8 mouse cellular contexts compared by ENCODE assay signal in the genomic region with DNA sequence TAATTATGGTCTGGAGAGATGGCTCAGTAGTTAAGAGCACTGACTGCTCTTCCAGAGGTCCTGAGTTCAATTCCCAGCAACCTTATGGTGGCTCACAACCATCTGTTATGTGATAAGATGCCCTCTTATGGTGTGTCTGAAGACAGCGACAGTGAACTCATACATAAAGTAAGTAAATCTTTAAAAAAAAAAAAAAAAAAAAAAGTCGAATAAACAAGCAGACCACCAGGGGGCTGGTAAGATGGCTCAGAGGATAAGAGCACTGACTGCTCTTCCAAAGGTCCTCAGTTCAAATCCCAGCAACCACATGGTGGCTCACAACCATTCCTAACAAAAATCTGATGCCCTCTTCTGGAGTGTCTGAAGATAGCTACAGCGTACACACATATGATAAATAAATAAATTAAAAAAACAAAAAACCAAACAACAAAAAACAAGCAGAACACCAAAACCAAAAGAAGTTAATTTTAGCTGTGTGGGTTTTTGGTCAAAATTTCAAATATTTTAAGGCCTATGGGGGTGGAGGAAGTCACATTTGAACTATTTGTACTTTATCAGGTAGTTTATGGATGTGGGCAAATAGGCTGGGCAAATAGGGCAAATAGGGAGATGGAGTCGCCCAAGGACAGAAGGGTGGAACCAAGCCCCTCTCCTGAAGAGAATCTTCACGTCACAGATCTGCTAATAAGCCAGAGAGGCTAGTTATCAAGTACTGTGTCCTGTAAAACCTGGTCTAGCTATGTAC. TPM values are rescaled to one million over a fixed set of nuclear protein-coding genes. Genes with fewer than 3 reads are reported as not detected.
DNase-seq lines count a peak whose midpoint lies in the region; ATAC-seq and TF ChIP-seq lines count a peak whose summit lies in the region.
"Not testable (repeated sequence)": the region's sequence is repeated elsewhere in the genome, so short reads cannot be mapped to it uniquely, and the experiment has no call there.

No protein-coding gene starts in this region.

- peaks cover 45% of the 10 kb centered on the region for H3K36me3 ChIP-seq in forebrain, embryonic 13.5 days (ENCODE audit: poor library complexity, severe bottlenecking)
- H3K36me3 ChIP-seq in hindbrain, embryonic 10.5 days = peaks cover 52% of the 10 kb centered on the region
- peaks cover 52% of the 10 kb centered on the region for H3K36me3 ChIP-seq in kidney, embryonic 15.5 days
- H3K36me3 ChIP-seq in liver, embryonic 14.5 days (replicated peaks; ENCODE audit: control insufficient read depth, insufficient read depth, low read depth) = peaks cover 30% of the 10 kb centered on the region
- peaks cover 27% of the 10 kb centered on the region for H3K36me3 ChIP-seq in midbrain, embryonic 15.5 days (replicated peaks)
- H3K36me3 ChIP-seq in stomach, embryonic 15.5 days = peaks cover 21% of the 10 kb centered on the region

- WGBS in forebrain, embryonic 13.5 days = 32% methylated on average over 5 of the region's 5 CpGs
- WGBS in hindbrain, embryonic 10.5 days = 43% methylated on average over 5 of the region's 5 CpGs
- WGBS in kidney, embryonic 15.5 days = 31% methylated on average over 5 of the region's 5 CpGs
- 26% methylated on average over 5 of the region's 5 CpGs for WGBS in liver, embryonic 14.5 days (ENCODE audit: insufficient replicate concordance)
- 38% methylated on average over 5 of the region's 5 CpGs for WGBS in midbrain, embryonic 15.5 days
- 34% methylated on average over 5 of the region's 5 CpGs for WGBS in stomach, embryonic 15.5 days

- H3K9me3 ChIP-seq in forebrain, embryonic 13.5 days (replicated peaks); hindbrain, embryonic 10.5 days; kidney, embryonic 15.5 days (replicated peaks); liver, embryonic 14.5 days (ENCODE audit: control insufficient read depth, low read length); midbrain, embryonic 15.5 days; stomach, embryonic 15.5 days: not testable (repeated sequence)

- peak overlapping the region; percentile 76 for H3K4me2 ChIP-seq in forebrain, embryonic 13.5 days
- peak overlapping the region; percentile 77 for H3K4me2 ChIP-seq in kidney, embryonic 15.5 days
- H3K4me2 ChIP-seq in liver, embryonic 14.5 days (ENCODE audit: low read depth) = peak overlapping the region; percentile 75
- H3K4me2 ChIP-seq in midbrain, embryonic 15.5 days = peak overlapping the region; percentile 79
- H3K4me2 ChIP-seq in stomach, embryonic 15.5 days = peak overlapping the region; percentile 79

- not testable (repeated sequence) for TF ChIP-seq EP300 in liver, embryonic 14.5 days (IDR thresholded peaks at IDR 0.05; ENCODE audit: low read depth)

- H3K9ac ChIP-seq in forebrain, embryonic 13.5 days = 0 out of 2 replicates have a peak overlapping the region, but pooled peaks have one; percentile 78
- peak overlapping the region; percentile 61 for H3K9ac ChIP-seq in kidney, embryonic 15.5 days
- peak overlapping the region; percentile 69 for H3K9ac ChIP-seq in liver, embryonic 14.5 days (replicated peaks)
- not testable (repeated sequence) for H3K9ac ChIP-seq in midbrain, embryonic 15.5 days; stomach, embryonic 15.5 days

- H3K4me1 ChIP-seq in brown adipose tissue, adult 24 weeks (ENCODE audit: control insufficient read depth, insufficient read depth, insufficient read length, low read length) = not testable (repeated sequence)
- peaks cover 16% of the 10 kb centered on the region for H3K4me1 ChIP-seq in forebrain, embryonic 13.5 days
- peaks cover 17% of the 10 kb centered on the region for H3K4me1 ChIP-seq in hindbrain, embryonic 10.5 days (replicated peaks)
- peaks cover 14% of the 10 kb centered on the region for H3K4me1 ChIP-seq in kidney, embryonic 15.5 days
- peaks cover 7 to 10% of the 10 kb centered on the region in 2 experiments; a peak in 3 of 4 replicates for H3K4me1 ChIP-seq in liver, embryonic 14.5 days (replicated peaks; ENCODE audit: control insufficient read depth in 2 of 2, insufficient read depth in 2 of 2, low read length in 1 of 2)
- H3K4me1 ChIP-seq in midbrain, embryonic 15.5 days = peaks cover 15% of the 10 kb centered on the region
- peaks cover 12% of the 10 kb centered on the region for H3K4me1 ChIP-seq in stomach, embryonic 15.5 days

- not testable (repeated sequence) for ATAC-seq in forebrain, embryonic 13.5 days; kidney, embryonic 15.5 days (replicated peaks; ENCODE audit: low FRiP score); liver, embryonic 14.5 days (ENCODE audit: insufficient read depth); midbrain, embryonic 15.5 days (replicated peaks); stomach, embryonic 15.5 days (ENCODE audit: insufficient read depth, low FRiP score, low read depth)

- H3K27me3 ChIP-seq in forebrain, embryonic 13.5 days; hindbrain, embryonic 10.5 days (ENCODE audit: insufficient read depth, poor library complexity, severe bottlenecking); kidney, embryonic 15.5 days; liver, embryonic 14.5 days (ENCODE audit: control insufficient read depth, insufficient read depth, low read length); midbrain, embryonic 15.5 days (replicated peaks); stomach, embryonic 15.5 days (replicated peaks): not testable (repeated sequence)

- peak overlapping the region; percentile 61 for H3K27ac ChIP-seq in brown adipose tissue, adult 24 weeks (replicated peaks; ENCODE audit: low read depth, low read length)
- H3K27ac ChIP-seq in forebrain, embryonic 13.5 days; liver, embryonic 14.5 days: not testable (repeated sequence)
- peak overlapping the region; percentile 89 for H3K27ac ChIP-seq in hindbrain, embryonic 10.5 days
- peak overlapping the region; percentile 90 for H3K27ac ChIP-seq in kidney, embryonic 15.5 days
- H3K27ac ChIP-seq in midbrain, embryonic 15.5 days = 0 out of 2 replicates have a peak overlapping the region, but pooled peaks have one; percentile 84
- peak overlapping the region; percentile 86 for H3K27ac ChIP-seq in stomach, embryonic 15.5 days

- TF ChIP-seq CTCF in liver, embryonic 14.5 days (IDR thresholded peaks at IDR 0.05; ENCODE audit: low read depth) = not testable (repeated sequence)

- DNase-seq in CD4-positive helper T cell, adult 2 months (ENCODE audit: low read depth, low spot score) = peak; percentile 40
- not testable (repeated sequence) for DNase-seq in hindbrain, embryonic 10.5 days (ENCODE audit: low spot score); liver, embryonic 14.5 days (ENCODE audit: low read depth in 3 of 3, low spot score in 3 of 3)

- H3K4me3 ChIP-seq in brown adipose tissue, adult 24 weeks (ENCODE audit: insufficient read depth, low read depth, low read length) = peak overlapping the region; percentile 98
- peak overlapping the region; percentile 90 for H3K4me3 ChIP-seq in forebrain, embryonic 13.5 days
- peak overlapping the region; percentile 98 for H3K4me3 ChIP-seq in hindbrain, embryonic 10.5 days
- H3K4me3 ChIP-seq in kidney, embryonic 15.5 days (replicated peaks) = peak overlapping the region; percentile 77
- H3K4me3 ChIP-seq in liver, embryonic 14.5 days (ENCODE audit: insufficient read depth in 1 of 2, low read depth in 2 of 2, low read length in 2 of 2) = peak overlapping the region in 1 of 2 experiments; percentile 91; a peak in 2 of 4 replicates
- peak overlapping the region; percentile 93 for H3K4me3 ChIP-seq in midbrain, embryonic 15.5 days
- H3K4me3 ChIP-seq in stomach, embryonic 15.5 days (replicated peaks) = peak overlapping the region; percentile 93

RNA-seq across cellular contexts. Expression of gene Ddx55, which starts 1.1 kb away (rescaled TPM):
- 2.1 and 3.7 TPM in 2 replicates for polyA plus RNA-seq in brown adipose tissue, adult 24 weeks (2012; ENCODE audit: insufficient read depth, insufficient read length, missing spikeins)
- 23.3 and 25.5 TPM in 2 replicates for polyA plus RNA-seq in forebrain, embryonic 13.5 days (2015; fragmentation: Nextera tagmentation; extraction: Ambion mirVana)
- polyA plus RNA-seq in hindbrain, embryonic 10.5 days (2016; fragmentation: Nextera tagmentation; extraction: Ambion mirVana) = 19.2 and 19.6 TPM in 2 replicates
- polyA plus RNA-seq in kidney, embryonic 15.5 days (2015; fragmentation: Nextera tagmentation; extraction: Ambion mirVana) = 13.6 and 15.8 TPM in 2 replicates
- 5.2 and 7.1 TPM in 2 replicates for polyA plus RNA-seq in liver, embryonic 14.5 days (2012; rRNA removed)
- 4.7 and 5.4 TPM in 2 replicates for polyA plus RNA-seq in liver, embryonic 14.5 days (2014; fragmentation: Nextera tagmentation; extraction: Ambion mirVana)
- polyA plus RNA-seq in midbrain, embryonic 15.5 days (2015; fragmentation: Nextera tagmentation; extraction: Ambion mirVana) = 26.7 and 30.5 TPM in 2 replicates
- 14.1 and 17.1 TPM in 2 replicates for polyA plus RNA-seq in stomach, embryonic 15.5 days (2015; fragmentation: Nextera tagmentation; extraction: Ambion mirVana)

RNA-seq across cellular contexts. Expression of gene Tmed2, which starts 11.0 kb away (rescaled TPM):
- 330 and 403 TPM in 2 replicates for polyA plus RNA-seq in brown adipose tissue, adult 24 weeks (2012; ENCODE audit: insufficient read depth, insufficient read length, missing spikeins)
- 378 and 389 TPM in 2 replicates for polyA plus RNA-seq in forebrain, embryonic 13.5 days (2015; fragmentation: Nextera tagmentation; extraction: Ambion mirVana)
- 396 and 457 TPM in 2 replicates for polyA plus RNA-seq in hindbrain, embryonic 10.5 days (2016; fragmentation: Nextera tagmentation; extraction: Ambion mirVana)
- 519 and 585 TPM in 2 replicates for polyA plus RNA-seq in kidney, embryonic 15.5 days (2015; fragmentation: Nextera tagmentation; extraction: Ambion mirVana)
- 76.9 and 99.9 TPM in 2 replicates for polyA plus RNA-seq in liver, embryonic 14.5 days (2012; rRNA removed)
- 321 and 328 TPM in 2 replicates for polyA plus RNA-seq in liver, embryonic 14.5 days (2014; fragmentation: Nextera tagmentation; extraction: Ambion mirVana)
- 321 and 332 TPM in 2 replicates for polyA plus RNA-seq in midbrain, embryonic 15.5 days (2015; fragmentation: Nextera tagmentation; extraction: Ambion mirVana)
- 589 and 688 TPM in 2 replicates for polyA plus RNA-seq in stomach, embryonic 15.5 days (2015; fragmentation: Nextera tagmentation; extraction: Ambion mirVana)

RNA-seq across cellular contexts. Expression of gene Rilpl1, which starts 20.3 kb away (rescaled TPM):
- polyA plus RNA-seq in brown adipose tissue, adult 24 weeks (2012; ENCODE audit: insufficient read depth, insufficient read length, missing spikeins) = 4.9 and 8.7 TPM in 2 replicates
- 10.4 and 10.6 TPM in 2 replicates for polyA plus RNA-seq in forebrain, embryonic 13.5 days (2015; fragmentation: Nextera tagmentation; extraction: Ambion mirVana)
- polyA plus RNA-seq in hindbrain, embryonic 10.5 days (2016; fragmentation: Nextera tagmentation; extraction: Ambion mirVana) = 19.6 and 22.8 TPM in 2 replicates
- polyA plus RNA-seq in kidney, embryonic 15.5 days (2015; fragmentation: Nextera tagmentation; extraction: Ambion mirVana) = 21.8 and 22.8 TPM in 2 replicates
- polyA plus RNA-seq in liver, embryonic 14.5 days (2012; rRNA removed) = 0.71 and 0.98 TPM in 2 replicates
- 1.4 and 2.1 TPM in 2 replicates for polyA plus RNA-seq in liver, embryonic 14.5 days (2014; fragmentation: Nextera tagmentation; extraction: Ambion mirVana)
- polyA plus RNA-seq in midbrain, embryonic 15.5 days (2015; fragmentation: Nextera tagmentation; extraction: Ambion mirVana) = 11.8 and 14.3 TPM in 2 replicates
- 15.1 and 15.2 TPM in 2 replicates for polyA plus RNA-seq in stomach, embryonic 15.5 days (2015; fragmentation: Nextera tagmentation; extraction: Ambion mirVana)

RNA-seq across cellular contexts. Expression of gene Eif2b1, which starts 27.4 kb away (rescaled TPM):
- 28.3 and 32.1 TPM in 2 replicates for polyA plus RNA-seq in brown adipose tissue, adult 24 weeks (2012; ENCODE audit: insufficient read depth, insufficient read length, missing spikeins)
- polyA plus RNA-seq in forebrain, embryonic 13.5 days (2015; fragmentation: Nextera tagmentation; extraction: Ambion mirVana) = 72.8 and 74.4 TPM in 2 replicates
- 81.6 and 84.9 TPM in 2 replicates for polyA plus RNA-seq in hindbrain, embryonic 10.5 days (2016; fragmentation: Nextera tagmentation; extraction: Ambion mirVana)
- polyA plus RNA-seq in kidney, embryonic 15.5 days (2015; fragmentation: Nextera tagmentation; extraction: Ambion mirVana) = 72.5 and 73.1 TPM in 2 replicates
- 19.7 and 25.7 TPM in 2 replicates for polyA plus RNA-seq in liver, embryonic 14.5 days (2012; rRNA removed)
- polyA plus RNA-seq in liver, embryonic 14.5 days (2014; fragmentation: Nextera tagmentation; extraction: Ambion mirVana) = 50.5 and 52.2 TPM in 2 replicates
- polyA plus RNA-seq in midbrain, embryonic 15.5 days (2015; fragmentation: Nextera tagmentation; extraction: Ambion mirVana) = 62.6 and 63.4 TPM in 2 replicates
- 73.7 and 77.1 TPM in 2 replicates for polyA plus RNA-seq in stomach, embryonic 15.5 days (2015; fragmentation: Nextera tagmentation; extraction: Ambion mirVana)

RNA-seq across cellular contexts. Expression of gene Gtf2h3, which starts 27.4 kb away (rescaled TPM):
- polyA plus RNA-seq in brown adipose tissue, adult 24 weeks (2012; ENCODE audit: insufficient read depth, insufficient read length, missing spikeins) = 26.3 and 29.6 TPM in 2 replicates
- 64.7 and 66.9 TPM in 2 replicates for polyA plus RNA-seq in forebrain, embryonic 13.5 days (2015; fragmentation: Nextera tagmentation; extraction: Ambion mirVana)
- polyA plus RNA-seq in hindbrain, embryonic 10.5 days (2016; fragmentation: Nextera tagmentation; extraction: Ambion mirVana) = 81.4 and 98.7 TPM in 2 replicates
- 72.8 and 78.7 TPM in 2 replicates for polyA plus RNA-seq in kidney, embryonic 15.5 days (2015; fragmentation: Nextera tagmentation; extraction: Ambion mirVana)
- 11.5 and 20.8 TPM in 2 replicates for polyA plus RNA-seq in liver, embryonic 14.5 days (2012; rRNA removed)
- 21.8 and 24.4 TPM in 2 replicates for polyA plus RNA-seq in liver, embryonic 14.5 days (2014; fragmentation: Nextera tagmentation; extraction: Ambion mirVana)
- polyA plus RNA-seq in midbrain, embryonic 15.5 days (2015; fragmentation: Nextera tagmentation; extraction: Ambion mirVana) = 45.1 and 48.1 TPM in 2 replicates
- 53.1 and 54.9 TPM in 2 replicates for polyA plus RNA-seq in stomach, embryonic 15.5 days (2015; fragmentation: Nextera tagmentation; extraction: Ambion mirVana)
